Mouse (Mus musculus) cerebral cortex, adult 2 months (tissue): ENCODE results near the gene Vmn1r27.

ENCODE experiments used
- WGBS: fragments of 180-500 bp; shearing (Covaris S2); methylation state at CpG from one replicate; pipeline ENCODE4 v1.1.7; 2018; 5-methylcytosine and 5-hydroxymethylcytosine counted together

Vmn1r27 gene

DNA sequence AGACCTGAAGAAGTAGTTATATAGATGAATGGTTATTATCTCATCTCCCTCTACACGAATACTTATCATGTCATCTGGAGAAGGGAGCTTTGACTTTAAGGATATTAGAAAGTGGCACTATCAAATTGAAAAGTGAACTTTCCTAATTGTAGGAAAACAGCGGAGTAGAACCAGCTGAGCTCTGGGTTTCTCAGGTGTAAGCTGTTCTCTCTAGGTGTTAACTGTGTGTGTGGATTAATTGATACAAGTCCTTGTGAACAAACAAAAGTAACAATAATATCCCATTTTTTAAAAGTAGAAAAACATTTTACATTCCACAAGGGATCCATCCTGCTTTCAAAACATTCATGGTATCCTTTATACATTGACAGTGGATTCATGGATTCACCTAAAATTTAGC lies at the start of gene Vmn1r27:
Vmn1r27 (minus strand) TSS at position 101 of the 400 bp plus-strand sequence.
- 84% methylated on average over 2 of the region's 2 CpGs for WGBS

GRCm38 (mm10) chr6:58261737-58262136 lies 43.1 kb upstream of the Vmn1r27 start, which contains the start of gene Vmn1r28:
Vmn1r28 (plus strand) TSS chr6:58262037.
- WGBS = 90% methylated on average over 1 of the region's 1 CpGs

DNA sequence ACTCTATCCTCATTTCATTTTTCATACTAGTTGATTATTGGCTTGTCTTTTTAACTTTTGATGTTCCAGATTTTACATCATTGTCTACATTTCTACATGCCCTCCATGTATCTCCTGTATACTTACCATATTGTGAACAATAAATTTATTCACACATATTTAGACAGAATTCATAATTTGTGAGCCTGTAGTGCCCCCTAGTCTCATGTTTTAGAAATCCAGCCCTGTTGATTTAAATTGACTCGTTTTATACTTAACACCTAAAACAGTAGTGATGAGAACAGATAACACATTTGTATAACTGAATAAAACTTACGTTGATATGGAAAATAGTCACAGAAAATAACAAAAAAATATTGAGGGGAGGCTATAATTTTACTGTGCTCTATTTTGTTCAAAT lies 2.5 kb downstream of the Vmn1r27 start:
- 41% methylated on average over 2 of the region's 2 CpGs for WGBS
